Mouse (Mus musculus) hindbrain, embryonic 10.5 days (tissue): ENCODE data around the gene Mknk1. TPM values are rescaled to one million over a fixed set of nuclear protein-coding genes. Genes with fewer than 3 reads are reported as not detected.

Experiments
- DNase-seq: peaks from one replicate; pipeline ENCODE4 v3.0.0-alpha.2; 2017; ENCODE audit warnings: low spot score
- H3K27ac ChIP-seq: fragments of 300-500 bp; sonication (generic); 2 replicates; pipeline ENCODE4 v1.5.1; 2016; ENCODE audit warnings: mild to moderate bottlenecking, moderate library complexity
- H3K27me3 ChIP-seq: fragments of 300-500 bp; sonication (generic); 2 replicates; pipeline ENCODE4 v1.6.1; 2016; ENCODE audit warnings: mild to moderate bottlenecking; ENCODE audit not compliant: poor library complexity, insufficient read depth, severe bottlenecking
- H3K36me3 ChIP-seq: fragments of 300-500 bp; sonication (generic); 2 replicates; pipeline ENCODE4 v1.6.1; 2016; ENCODE audit warnings: mild to moderate bottlenecking, moderate library complexity
- H3K4me1 ChIP-seq: fragments of 300-500 bp; sonication (generic); replicated peaks from 2 replicates; pipeline ENCODE4 v1.6.1; 2016; ENCODE audit warnings: mild to moderate bottlenecking
- H3K4me3 ChIP-seq: fragments of 300-500 bp; sonication (generic); 2 replicates; pipeline ENCODE4 v1.5.1; 2016; ENCODE audit warnings: mild to moderate bottlenecking, moderate library complexity
- H3K9me3 ChIP-seq: fragments of 300-500 bp; sonication (generic); 2 replicates; pipeline ENCODE4 v1.6.1; 2016; ENCODE audit warnings: mild to moderate bottlenecking, moderate library complexity
- WGBS: fragments of 180-500 bp; shearing (Covaris S2); methylation state at CpG from one replicate; pipeline ENCODE4 v1.1.7; 2016; 5-methylcytosine and 5-hydroxymethylcytosine counted together
- polyA plus RNA-seq: library from polyadenylated mRNA; unstranded; fragments of >200 nt; fragmentation: Nextera tagmentation; extraction: Ambion mirVana; gene quantifications from 2 replicates; pipeline ENCODE4 v1.2.1, GENCODE M21; 2016

Gene Mknk1
- polyA plus RNA-seq, 1 experiment from 2014 or later = 30.7 TPM

- H3K27me3 ChIP-seq = no peaks in the 10 kb centered on the region
- peak overlapping the region; percentile 59 for H3K27ac ChIP-seq
- no peak overlapping the region for H3K4me3 ChIP-seq
- 73% methylated on average over 8 of the region's 8 CpGs for WGBS
- H3K9me3 ChIP-seq = no peaks in the 10 kb centered on the region
- no peak for DNase-seq
- peaks cover 54% of the 10 kb centered on the region for H3K36me3 ChIP-seq
- H3K4me1 ChIP-seq = no peaks in the 10 kb centered on the region
Observed at GRCm38 (mm10) chr4:115848990-115849677, 10.1 kb downstream of the Mknk1 start.

DNA sequence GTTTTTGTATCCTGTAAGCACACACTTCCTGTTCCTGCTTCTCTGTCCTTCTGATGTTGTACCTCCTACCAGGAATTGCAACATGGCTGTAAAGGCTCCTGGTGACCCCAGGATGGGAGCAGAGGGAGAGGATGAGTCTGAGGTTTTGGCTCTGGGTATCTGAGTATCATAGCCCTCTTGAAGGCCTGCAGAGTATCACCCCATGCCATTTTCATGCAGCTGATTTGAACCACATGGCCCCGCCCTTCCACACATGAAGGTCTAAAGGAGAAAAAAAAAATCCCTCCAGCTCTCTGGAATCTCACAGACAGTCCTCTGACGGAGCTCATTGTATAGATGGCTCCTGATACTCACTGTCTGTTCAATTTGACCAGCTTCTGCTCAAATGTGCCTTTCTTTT is 11.1 kb downstream of the Mknk1 start:
- no peak overlapping the region for H3K27ac ChIP-seq
- WGBS = 86% methylated on average over 2 of the region's 2 CpGs
- H3K36me3 ChIP-seq = peaks cover 56% of the 10 kb centered on the region
- H3K4me1 ChIP-seq = peaks cover 8% of the 10 kb centered on the region; the same call in 1 of the 2 replicates
- H3K27me3 ChIP-seq = no peaks in the 10 kb centered on the region
- DNase-seq = no peak
- no peaks in the 10 kb centered on the region for H3K9me3 ChIP-seq
- no peak overlapping the region for H3K4me3 ChIP-seq

GRCm38 (mm10) chr4:115850631-115851030 is 11.6 kb downstream of the Mknk1 start:
- no peak for DNase-seq
- Histone ChIP-seq H3K9me3 (no peaks in the 10 kb centered on the region), H3K4me3 (no peak overlapping the region), H3K36me3 (peaks cover 58% of the 10 kb centered on the region), H3K27me3 (no peaks in the 10 kb centered on the region), H3K4me1 (peaks cover 13% of the 10 kb centered on the region), H3K27ac (no peak overlapping the region)
- WGBS = 76% methylated on average over 2 of the region's 2 CpGs

- Histone ChIP-seq H3K27ac (no peak overlapping the region), H3K4me3 (no peak overlapping the region), H3K4me1 (peaks cover 21% of the 10 kb centered on the region), H3K36me3 (peaks cover 58% of the 10 kb centered on the region), H3K9me3 (no peaks in the 10 kb centered on the region), H3K27me3 (no peaks in the 10 kb centered on the region)
- 91% methylated on average over 6 of the region's 6 CpGs for WGBS
- DNase-seq = no peak
Observed at GRCm38 (mm10) chr4:115851569-115851968, 12.6 kb downstream of the Mknk1 start.

DNA sequence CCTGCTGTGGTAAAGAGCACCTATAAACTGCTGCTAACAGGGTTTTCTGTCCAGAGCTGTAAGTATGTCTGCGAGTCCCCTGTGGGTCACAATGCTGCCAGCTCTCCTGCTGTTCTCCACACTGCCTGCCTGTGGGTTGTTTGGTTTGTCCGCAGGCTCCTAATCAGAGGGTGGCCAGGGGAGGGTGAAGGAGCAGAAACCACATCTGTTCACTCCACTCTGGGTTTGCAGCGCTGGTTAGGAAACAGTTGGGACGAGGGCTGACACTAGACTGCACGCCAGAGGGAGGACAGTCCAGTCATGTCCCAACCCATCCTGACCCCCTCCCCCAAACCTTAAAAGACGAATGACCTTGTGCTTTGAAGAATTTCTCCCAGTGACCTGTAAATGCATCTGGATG is 16.1 kb downstream of the Mknk1 start:
- peaks cover 21% of the 10 kb centered on the region for H3K4me1 ChIP-seq
- DNase-seq = no peak
- no peaks in the 10 kb centered on the region for H3K9me3 ChIP-seq
- peak overlapping the region; percentile 50; the same call in 1 of the 2 replicates for H3K27ac ChIP-seq
- 55% methylated on average over 6 of the region's 6 CpGs for WGBS
- H3K27me3 ChIP-seq = no peaks in the 10 kb centered on the region
- H3K36me3 ChIP-seq = peaks cover 63% of the 10 kb centered on the region
- no peak overlapping the region for H3K4me3 ChIP-seq

DNA sequence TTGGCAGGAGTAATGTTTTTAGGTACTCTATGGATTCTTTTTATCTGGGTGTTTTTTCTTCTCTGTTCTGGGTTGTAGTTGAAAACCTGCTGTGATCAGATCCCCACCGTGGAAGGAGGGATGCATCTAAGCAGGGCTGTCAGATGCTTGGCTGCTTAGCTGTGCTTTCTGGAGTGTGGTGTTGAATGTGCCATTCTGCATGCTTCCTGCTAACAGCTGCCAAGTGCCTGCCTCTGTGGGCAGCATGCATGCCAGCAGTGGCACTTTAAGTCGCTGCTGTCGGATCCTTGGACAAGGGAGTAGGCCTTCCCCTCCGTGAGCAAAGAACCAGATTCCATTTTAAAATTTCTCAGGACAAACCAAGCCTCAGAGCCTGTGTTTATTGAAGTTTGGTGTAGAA is 16.6 kb downstream of the Mknk1 start:
- DNase-seq = no peak
- no peaks in the 10 kb centered on the region for H3K27me3 ChIP-seq
- no peaks in the 10 kb centered on the region for H3K9me3 ChIP-seq
- peaks cover 21% of the 10 kb centered on the region for H3K4me1 ChIP-seq
- H3K27ac ChIP-seq = peak overlapping the region; percentile 50; the same call in 1 of the 2 replicates
- peaks cover 63% of the 10 kb centered on the region for H3K36me3 ChIP-seq
- 68% methylated on average over 4 of the region's 4 CpGs for WGBS
- H3K4me3 ChIP-seq = no peak overlapping the region

DNA sequence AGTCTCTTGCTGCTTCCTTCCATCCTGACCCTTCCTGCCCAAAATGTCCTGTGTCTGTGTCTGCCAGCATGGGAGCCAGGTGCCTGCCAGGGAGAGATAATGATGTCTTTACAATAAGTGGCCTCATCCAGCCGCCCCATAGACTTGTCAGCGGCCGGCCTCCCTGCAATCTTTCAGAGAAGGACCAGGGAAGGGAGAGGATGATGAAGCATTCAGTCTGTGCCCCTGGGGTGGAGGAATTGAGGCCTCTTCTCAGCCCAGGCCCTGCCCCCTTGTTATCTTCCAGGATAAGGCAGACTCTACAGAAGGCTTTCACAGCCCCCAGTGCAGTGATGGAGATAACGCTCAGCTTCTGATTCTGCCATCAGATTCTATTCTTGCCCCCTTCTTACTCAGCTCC is 17.3 kb downstream of the Mknk1 start:
- no peaks in the 10 kb centered on the region for H3K9me3 ChIP-seq
- no peak overlapping the region for H3K4me3 ChIP-seq
- H3K27ac ChIP-seq = no peak overlapping the region
- H3K4me1 ChIP-seq = peaks cover 21% of the 10 kb centered on the region
- H3K36me3 ChIP-seq = peaks cover 63% of the 10 kb centered on the region
- no peaks in the 10 kb centered on the region for H3K27me3 ChIP-seq
- WGBS = 56% methylated on average over 4 of the region's 4 CpGs
- DNase-seq = no peak

DNA sequence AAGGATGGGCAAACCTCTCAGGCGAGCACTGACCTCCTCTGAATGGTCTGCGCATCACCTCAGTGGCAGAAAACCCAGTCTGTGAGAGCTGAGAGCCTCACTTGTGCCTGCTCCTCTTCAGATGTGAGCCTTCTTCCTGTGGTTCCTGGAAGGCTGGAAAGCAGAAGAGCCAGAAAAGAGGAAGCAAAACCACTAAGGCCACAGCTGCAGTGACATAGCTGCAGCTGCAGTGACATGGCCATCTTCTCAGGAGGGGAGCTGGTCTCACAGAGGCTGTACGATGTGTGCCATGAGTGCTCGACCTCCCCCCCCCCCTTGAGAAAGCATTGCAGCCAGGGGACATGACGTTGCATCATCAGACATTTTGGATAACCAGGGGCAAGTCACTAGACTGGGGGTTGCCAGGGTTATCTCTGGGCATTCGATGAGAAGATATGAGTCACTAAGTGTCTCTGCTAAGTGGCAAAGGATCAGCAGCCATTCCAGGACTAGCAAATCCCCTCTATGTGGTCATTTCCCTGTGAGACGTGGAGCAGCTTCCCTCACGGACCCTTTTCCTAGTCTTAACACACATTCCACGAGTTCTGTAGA is 18.4 kb downstream of the Mknk1 start:
- Histone ChIP-seq H3K9me3 (no peaks in the 10 kb centered on the region), H3K4me3 (no peak overlapping the region), H3K27me3 (no peaks in the 10 kb centered on the region), H3K27ac (no peak overlapping the region), H3K4me1 (peaks cover 21% of the 10 kb centered on the region), H3K36me3 (peaks cover 63% of the 10 kb centered on the region)
- DNase-seq = no peak
- 88% methylated on average over 9 of the region's 9 CpGs for WGBS

DNA sequence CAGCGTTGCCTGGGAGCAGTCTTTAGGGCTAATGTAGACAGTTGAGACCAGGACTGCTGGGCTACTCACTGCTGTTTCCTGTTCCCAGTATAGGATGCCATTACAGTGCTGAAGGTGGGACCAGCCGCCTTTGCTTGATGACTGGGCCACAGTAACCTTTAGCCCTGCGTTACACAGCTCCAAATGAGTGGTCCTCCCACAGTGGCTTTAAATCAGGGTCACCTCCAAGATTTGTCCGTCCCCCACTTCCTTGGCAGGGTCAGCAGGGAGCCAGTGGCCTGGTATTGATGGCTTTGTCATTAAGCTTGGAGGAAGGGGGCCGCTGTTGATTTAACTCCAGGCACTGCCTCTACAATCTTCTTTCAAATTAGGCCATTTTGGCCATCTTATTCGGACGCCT is 24.4 kb downstream of the Mknk1 start:
- Histone ChIP-seq H3K4me1 (no peaks in the 10 kb centered on the region), H3K27me3 (no peaks in the 10 kb centered on the region), H3K9me3 (no peaks in the 10 kb centered on the region), H3K36me3 (peaks cover 60% of the 10 kb centered on the region), H3K27ac (no peak overlapping the region), H3K4me3 (no peak overlapping the region)
- 77% methylated on average over 7 of the region's 7 CpGs for WGBS
- DNase-seq = no peak

- Histone ChIP-seq H3K27me3 (no peaks in the 10 kb centered on the region), H3K27ac (no peak overlapping the region), H3K9me3 (no peaks in the 10 kb centered on the region), H3K4me3 (no peak overlapping the region), H3K36me3 (peaks cover 58% of the 10 kb centered on the region), H3K4me1 (no peaks in the 10 kb centered on the region)
- WGBS = 66% methylated on average over 10 of the region's 10 CpGs
- DNase-seq = no peak
Observed at GRCm38 (mm10) chr4:115863880-115864279, 24.9 kb downstream of the Mknk1 start.

DNA sequence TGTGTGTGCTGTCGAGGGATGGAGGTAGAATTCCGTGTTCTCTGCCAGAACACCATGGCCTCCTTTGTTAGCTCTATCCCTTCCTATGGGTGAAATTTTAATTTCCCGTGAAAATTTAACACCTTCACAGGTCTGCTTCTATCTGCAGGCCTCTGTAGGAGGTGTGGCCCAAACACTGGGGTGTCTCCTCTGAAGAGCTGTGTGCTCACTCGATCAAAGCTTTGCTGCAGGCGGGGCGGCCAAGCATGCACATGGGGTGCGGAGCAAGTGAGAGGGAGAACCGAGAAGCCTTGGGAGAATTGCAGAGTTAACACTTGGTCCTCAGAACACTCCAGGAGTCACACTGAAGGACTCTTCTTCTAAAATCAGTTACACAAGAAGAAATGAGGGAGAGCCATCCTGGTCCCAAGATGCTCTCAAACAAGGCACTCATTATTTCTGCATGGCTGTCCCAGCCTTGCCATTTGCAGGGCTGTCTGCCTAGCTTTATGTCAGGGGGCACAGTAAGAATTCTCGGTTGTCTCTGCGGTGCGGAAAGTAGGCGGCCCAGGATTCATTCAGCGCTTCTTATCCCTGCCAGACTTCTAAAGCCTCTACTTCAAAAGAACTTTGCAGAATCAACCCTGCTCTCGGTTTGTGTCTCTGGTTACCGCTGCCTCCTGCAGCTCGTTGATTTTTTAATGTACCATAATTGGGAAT is 30.7 kb downstream of the Mknk1 start:
- peaks cover 44% of the 10 kb centered on the region for H3K36me3 ChIP-seq
- H3K4me3 ChIP-seq = no peak overlapping the region
- 18% methylated on average over 16 of the region's 16 CpGs for WGBS
- DNase-seq = no peak
- H3K27me3 ChIP-seq = no peaks in the 10 kb centered on the region
- peak overlapping the region; percentile 67 for H3K27ac ChIP-seq
- peaks cover 14% of the 10 kb centered on the region for H3K4me1 ChIP-seq
- H3K9me3 ChIP-seq = no peaks in the 10 kb centered on the region

DNA sequence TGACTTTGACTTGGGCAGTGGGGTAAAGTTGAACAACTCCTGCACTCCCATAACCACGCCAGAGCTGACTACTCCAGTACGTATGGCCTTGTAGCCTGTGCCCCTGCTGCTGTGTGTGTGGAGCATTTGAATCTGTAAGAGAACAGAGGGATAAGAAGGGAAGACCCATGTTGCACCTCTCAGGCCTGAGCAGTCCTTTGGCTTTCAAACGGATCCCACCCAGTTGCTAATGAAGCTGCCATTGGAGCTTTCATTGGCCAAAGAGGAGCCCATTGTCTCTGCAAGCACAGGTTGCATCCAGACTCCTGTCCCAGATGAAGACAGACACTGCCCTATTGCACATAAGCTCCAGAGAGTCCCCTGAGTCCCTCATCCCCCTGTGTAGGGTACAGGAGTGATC is 34.2 kb downstream of the Mknk1 start:
- Histone ChIP-seq H3K27me3 (peaks cover 11% of the 10 kb centered on the region; the same call in 1 of the 2 replicates), H3K4me1 (peaks cover 35% of the 10 kb centered on the region), H3K27ac (no peak overlapping the region), H3K9me3 (no peaks in the 10 kb centered on the region), H3K36me3 (peaks cover 52% of the 10 kb centered on the region), H3K4me3 (no peak overlapping the region)
- 81% methylated on average over 3 of the region's 3 CpGs for WGBS
- DNase-seq = no peak

GRCm38 (mm10) chr4:115878216-115878678 is 39.2 kb downstream of the Mknk1 start:
- Histone ChIP-seq H3K27me3 (peaks cover 17% of the 10 kb centered on the region; the same call in 1 of the 2 replicates), H3K4me1 (peaks cover 70% of the 10 kb centered on the region), H3K27ac (peak overlapping the region; percentile 89), H3K36me3 (peaks cover 35% of the 10 kb centered on the region), H3K9me3 (no peaks in the 10 kb centered on the region), H3K4me3 (peak overlapping the region; percentile 22)
- WGBS = 0% methylated on average over 11 of the region's 11 CpGs
- peak; percentile 81 for DNase-seq
